Mouse (Mus musculus): ENCODE data around the gene Gm1113.

Gm1113 gene

DNA sequence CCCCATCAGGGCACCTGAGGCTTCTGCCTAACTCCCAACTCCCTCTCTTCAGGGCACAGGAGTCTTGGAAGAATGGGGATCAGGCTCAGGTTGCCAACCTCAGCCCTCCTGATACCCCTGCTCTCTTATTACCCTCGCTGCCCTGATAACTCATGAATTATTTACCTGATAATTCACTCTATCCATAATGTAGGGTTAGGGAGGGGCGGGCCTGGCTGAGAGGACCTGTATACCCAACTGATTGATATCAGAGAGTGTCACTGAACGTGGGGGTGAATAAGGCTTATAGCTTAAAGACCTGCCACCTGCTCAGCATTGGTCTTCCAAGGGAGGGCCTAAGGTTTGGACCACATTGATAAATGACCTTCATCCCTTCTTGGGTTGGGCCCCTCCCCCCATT is at the start of gene Gm1113:
Gm1113 (minus strand) TSS at position 101 of the 400 bp plus-strand sequence.
- no peak for DNase-seq (ENCODE audit: extremely low read depth, low read depth)

DNA sequence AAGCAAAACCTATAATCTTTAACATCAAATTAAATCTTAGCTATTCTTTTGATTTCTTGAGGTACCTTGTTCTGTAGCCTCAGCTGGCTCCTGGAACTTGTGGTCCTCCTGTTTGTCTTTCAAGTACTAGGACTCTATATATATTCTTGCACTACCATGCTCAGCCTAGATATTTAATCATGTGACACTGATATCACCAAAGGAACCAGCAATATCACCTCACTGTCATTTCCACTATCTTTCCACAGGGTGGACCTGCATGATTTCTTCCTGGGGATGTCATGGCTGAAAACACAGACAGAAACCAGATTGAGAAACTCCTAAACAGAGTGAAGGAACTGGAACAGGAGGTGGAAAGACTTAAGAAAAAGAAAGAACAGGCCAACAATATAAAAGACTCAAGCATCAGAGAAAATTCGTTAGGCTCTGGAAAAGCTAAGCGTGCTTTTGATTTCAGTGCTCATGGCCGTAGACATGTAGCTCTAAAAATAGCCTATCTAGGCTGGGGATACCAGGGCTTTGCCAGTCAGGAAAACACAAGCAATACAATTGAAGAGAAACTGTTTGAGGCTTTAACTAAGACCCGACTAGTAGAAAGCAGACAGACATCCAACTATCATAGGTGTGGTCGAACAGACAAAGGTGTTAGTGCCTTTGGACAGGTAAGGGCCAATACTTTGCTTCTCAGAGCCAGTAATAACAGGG is 46.6 kb upstream of the Gm1113 start:
- no peak for DNase-seq (ENCODE audit: extremely low read depth, low read depth)

GRCm38 (mm10) chr9:35561583-35561982 is 43.5 kb upstream of the Gm1113 start:
- DNase-seq (ENCODE audit: extremely low read depth, low read depth): no peak

DNA sequence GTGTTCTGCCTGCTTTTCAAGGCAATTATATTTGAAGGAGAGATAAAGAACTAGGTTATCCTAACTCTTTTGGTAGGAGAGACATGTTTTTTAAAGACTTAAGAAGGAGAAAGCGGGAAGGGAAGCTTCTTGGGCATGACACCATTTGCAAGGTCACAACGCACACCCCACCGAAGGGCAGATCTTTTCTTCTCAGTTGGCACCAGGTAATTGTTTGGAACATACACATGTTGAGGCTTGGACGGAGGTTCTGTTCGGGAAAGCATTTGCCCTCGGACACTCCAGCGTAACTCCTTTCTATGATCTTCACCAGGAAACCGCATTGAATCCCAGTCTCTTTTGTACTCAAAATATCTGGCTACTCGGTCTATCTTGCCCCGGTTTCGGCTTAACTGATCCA is 43.0 kb upstream of the Gm1113 start:
- DNase-seq (ENCODE audit: extremely low read depth, low read depth): no peak

- peak; percentile 91 for DNase-seq (ENCODE audit: extremely low read depth, low read depth)
Measured at GRCm38 (mm10) chr9:35559009-35559890, 41.2 kb upstream of the Gm1113 start.

- no peak for DNase-seq (ENCODE audit: extremely low read depth, low read depth)
Measured at GRCm38 (mm10) chr9:35558257-35559008, 40.4 kb upstream of the Gm1113 start, which contains the start of the genes Ddx25 and Pus3. TSS of gene Ddx25 (minus strand) at chr9:35558528. TSS of gene Pus3 (plus strand) at chr9:35558595.

DNA sequence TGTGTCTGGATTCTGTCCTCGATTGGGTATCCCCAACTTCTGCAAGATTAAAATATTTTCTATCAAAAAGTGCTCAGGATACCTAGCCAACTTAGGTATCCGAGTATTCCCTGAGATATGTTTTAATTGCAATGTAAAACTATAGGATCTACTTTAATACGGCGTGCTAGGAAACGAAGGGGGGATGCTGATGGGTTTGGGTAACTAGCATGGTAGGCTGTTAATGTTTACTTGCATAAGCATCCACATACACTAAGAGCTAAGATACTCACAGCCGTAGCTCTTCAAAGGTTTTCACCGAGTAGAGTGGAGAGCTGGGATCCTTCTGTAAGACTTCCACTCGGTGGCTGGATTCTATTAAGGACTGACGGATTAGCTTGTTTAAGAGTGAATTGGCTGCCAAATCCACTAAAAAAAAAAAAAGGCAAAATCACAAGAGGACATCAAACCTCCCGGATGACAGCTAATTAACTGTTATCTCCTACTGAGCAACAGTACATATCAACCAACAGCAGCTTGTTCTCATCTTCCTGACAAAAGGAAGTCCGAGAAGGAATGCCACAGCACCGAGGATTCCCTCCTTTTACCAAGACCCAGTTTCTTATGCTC is 38.5 kb upstream of the Gm1113 start:
- DNase-seq (ENCODE audit: extremely low read depth, low read depth): no peak

GRCm38 (mm10) chr9:35548455-35548854 is 30.4 kb upstream of the Gm1113 start:
- DNase-seq (ENCODE audit: extremely low read depth, low read depth): no peak

DNA sequence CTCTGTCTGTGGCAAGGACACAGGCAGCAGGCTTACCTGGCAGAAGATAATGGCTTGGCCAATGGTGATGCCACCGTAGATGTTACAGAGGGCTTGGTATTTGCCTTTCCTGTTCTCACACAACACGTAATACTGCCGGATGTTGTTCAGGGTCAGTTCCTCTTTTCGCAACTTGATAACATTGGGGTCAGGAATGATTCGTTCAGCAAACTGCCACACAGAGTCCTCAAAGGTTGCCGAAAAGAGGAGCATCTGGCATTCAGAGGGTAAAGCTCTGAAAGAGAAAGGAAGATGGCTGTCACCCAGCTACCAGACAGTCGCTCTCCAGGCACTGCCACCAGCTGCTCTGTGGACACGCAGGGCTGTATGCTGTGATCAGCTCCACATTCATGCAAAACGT is 28.7 kb upstream of the Gm1113 start:
- DNase-seq (ENCODE audit: extremely low read depth, low read depth): peak; percentile 66

DNA sequence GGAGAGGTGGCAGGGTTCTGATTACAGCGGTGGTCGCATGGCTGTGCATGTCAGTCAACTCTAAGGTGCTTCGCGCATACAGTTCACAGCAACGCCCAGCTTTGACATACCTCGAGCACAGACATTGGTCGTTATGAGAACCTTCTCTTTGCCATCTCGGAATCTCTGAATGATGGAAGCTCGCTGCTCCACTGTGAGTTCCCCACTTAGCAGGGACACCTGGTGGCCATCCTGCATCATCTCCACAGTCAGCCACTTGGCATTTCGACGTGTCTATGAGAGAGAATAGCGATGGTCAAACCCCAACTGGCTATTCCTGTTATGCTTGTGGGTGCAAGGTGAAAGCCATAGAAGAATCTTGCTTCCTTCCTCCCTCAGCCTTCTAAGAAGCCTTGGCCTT is 27.6 kb upstream of the Gm1113 start:
- no peak for DNase-seq (ENCODE audit: extremely low read depth, low read depth)

- DNase-seq (ENCODE audit: extremely low read depth, low read depth): no peak
Measured at GRCm38 (mm10) chr9:35544666-35545065, 26.6 kb upstream of the Gm1113 start.

DNA sequence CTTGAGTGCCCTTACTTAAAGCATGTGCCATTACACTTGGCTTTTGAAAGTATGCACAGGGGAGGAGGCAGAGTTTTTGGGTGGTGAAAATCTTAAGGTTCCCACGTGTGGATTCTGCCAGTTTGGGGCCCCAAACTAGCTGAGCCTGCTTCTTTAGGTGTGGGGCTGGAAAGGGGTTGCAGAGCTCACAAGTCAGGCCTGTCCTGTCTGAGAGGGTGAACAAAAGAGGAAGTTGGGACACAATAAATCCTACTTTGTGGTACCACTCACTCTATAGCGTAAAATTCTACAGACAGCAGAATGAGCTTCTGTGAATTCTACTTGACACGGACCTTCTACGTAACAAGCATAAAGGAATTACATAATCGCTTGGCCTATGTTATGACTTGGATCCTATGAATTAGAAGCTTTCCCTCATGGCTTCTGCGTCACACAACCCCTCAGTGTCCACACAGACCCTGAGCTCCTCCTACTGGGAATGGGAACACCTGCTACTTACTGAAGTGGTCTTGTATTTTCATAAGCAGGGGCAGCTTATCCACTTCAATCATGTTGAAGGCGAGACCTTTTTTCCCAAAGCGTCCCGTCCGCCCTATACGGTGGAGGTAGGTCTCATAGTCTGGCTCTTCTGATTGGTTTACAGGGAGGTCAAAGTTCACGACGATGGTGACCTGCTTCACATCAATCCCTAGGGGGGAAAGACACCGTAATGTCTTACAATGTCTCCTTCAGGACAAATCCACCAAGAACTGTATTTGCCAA is 25.2 kb upstream of the Gm1113 start:
- no peak for DNase-seq (ENCODE audit: extremely low read depth, low read depth)

- DNase-seq (ENCODE audit: extremely low read depth, low read depth): no peak
Measured at GRCm38 (mm10) chr9:35541941-35542340, 23.9 kb upstream of the Gm1113 start.

- peak; percentile 71 for DNase-seq (ENCODE audit: extremely low read depth, low read depth)
Measured at GRCm38 (mm10) chr9:35541488-35541887, 23.4 kb upstream of the Gm1113 start.

GRCm38 (mm10) chr9:35541024-35541423 is 23.0 kb upstream of the Gm1113 start:
- no peak for DNase-seq (ENCODE audit: extremely low read depth, low read depth)

GRCm38 (mm10) chr9:35539001-35539750 is 21.1 kb upstream of the Gm1113 start:
- DNase-seq (ENCODE audit: extremely low read depth, low read depth): no peak

DNA sequence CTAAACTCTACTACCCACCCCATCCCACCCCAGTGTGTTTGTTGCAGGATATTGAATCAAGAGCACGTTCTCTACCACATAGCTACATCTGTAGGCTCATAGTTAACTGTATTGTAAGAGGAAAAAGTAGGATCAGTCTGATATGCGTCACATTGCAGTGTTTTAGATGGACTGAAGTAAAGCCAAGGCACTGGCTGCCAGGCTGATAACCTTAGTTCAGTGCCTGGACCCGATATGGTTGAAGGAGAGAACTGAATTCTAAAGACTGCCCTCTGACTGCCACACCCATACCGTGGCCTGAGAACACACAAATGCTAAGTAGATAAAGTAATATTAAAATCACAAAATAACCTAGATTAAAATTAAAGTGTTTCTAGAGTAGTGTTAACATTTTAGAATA is 17.8 kb upstream of the Gm1113 start:
- no peak for DNase-seq (ENCODE audit: extremely low read depth, low read depth)

DNA sequence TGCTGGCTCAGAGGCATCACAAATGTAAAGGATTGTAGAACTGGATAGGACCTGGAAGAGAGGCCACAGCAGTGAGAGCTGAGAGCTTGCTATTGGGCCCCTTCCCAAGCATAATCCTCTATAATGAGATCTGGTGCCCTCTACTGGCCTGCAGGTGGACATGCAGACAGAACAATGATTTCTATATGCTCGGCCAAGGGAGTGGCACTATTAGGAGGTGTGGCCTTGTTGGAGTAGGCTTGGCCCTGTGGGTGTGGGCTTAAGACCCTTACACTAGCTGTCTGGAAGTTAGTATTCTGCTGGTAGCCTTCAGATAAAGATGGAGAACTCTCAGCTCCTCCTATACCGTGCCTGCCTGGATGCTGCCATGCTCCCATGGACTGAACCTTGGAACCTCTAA is 17.0 kb upstream of the Gm1113 start:
- peak; percentile 42 for DNase-seq (ENCODE audit: extremely low read depth, low read depth)

- DNase-seq (ENCODE audit: extremely low read depth, low read depth): no peak
Measured at GRCm38 (mm10) chr9:35533266-35533665, 15.2 kb upstream of the Gm1113 start.

- DNase-seq (ENCODE audit: extremely low read depth, low read depth): no peak
Measured at GRCm38 (mm10) chr9:35529796-35530195, 11.7 kb upstream of the Gm1113 start.
